Mouse (Mus musculus): ENCODE measurements at regions not wholly inside any gene's neighbourhood (a gene's known extent, or its start where the extent isn't known, plus 50 kb on each side); places are given as distances from the start of the nearest gene placed in this dataset.

DNA sequence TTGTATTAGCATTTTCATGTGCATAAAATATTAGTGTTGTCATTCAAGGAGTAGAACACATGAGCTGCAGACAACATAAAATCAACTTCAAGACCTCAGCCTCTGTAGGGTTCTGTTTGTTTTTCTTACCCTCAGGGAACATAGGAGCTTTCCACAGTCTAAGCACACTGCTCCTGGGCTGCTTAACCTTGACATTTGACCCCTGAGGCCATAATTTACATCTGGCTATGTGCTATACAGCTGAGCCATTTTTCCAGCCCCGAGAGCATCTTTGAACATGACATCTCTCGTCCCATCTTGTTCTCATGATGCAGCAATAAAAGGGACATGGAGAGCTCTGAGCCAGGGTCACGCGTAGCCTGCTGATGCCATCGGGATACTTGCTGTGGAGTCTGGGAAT lies 270.3 kb downstream of the Sox2 start:
- WGBS, result 80% methylated on average over 5 of the region's 5 CpGs
- no peak overlapping the region for H3K4me3 ChIP-seq
- H3K9me3 ChIP-seq, result no peaks in the 10 kb centered on the region
- H3K27ac ChIP-seq, result no peak overlapping the region
- H3K4me1 ChIP-seq (replicated peaks), result 0 out of 2 replicates have a peak, but pooled peaks cover 4% of the 10 kb centered on the region
- no peaks in the 10 kb centered on the region for H3K36me3 ChIP-seq
- H3K27me3 ChIP-seq (ENCODE audit: insufficient read depth, poor library complexity, severe bottlenecking), result no peaks in the 10 kb centered on the region
- DNase-seq (ENCODE audit: low spot score), result no peak

DNA sequence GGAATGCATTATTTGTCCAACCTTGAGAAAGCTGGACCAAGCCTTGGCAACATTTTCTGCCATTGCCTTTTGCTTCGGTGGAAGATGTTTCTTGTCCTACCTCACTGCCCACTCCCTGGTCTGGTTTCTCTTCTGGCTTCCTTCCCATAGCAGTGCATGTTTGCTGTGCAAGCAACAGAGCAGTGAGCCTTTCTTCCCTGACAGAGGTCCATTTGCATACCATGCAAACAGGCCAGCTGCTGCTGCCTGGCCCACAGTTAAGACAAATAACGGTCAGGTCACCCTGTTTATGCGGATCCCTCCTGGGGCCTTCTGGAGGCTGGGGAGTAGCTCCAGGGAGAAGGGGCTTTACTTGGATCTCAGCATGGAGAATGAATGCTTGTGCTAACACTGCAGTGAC lies 299.7 kb downstream of the Sox2 start:
- no peaks in the 10 kb centered on the region for H3K36me3 ChIP-seq
- H3K27ac ChIP-seq, result peak overlapping the region; percentile 72
- peak; percentile 35 for DNase-seq (ENCODE audit: low spot score)
- no peaks in the 10 kb centered on the region for H3K27me3 ChIP-seq (ENCODE audit: insufficient read depth, poor library complexity, severe bottlenecking)
- WGBS, result 26% methylated on average over 3 of the region's 3 CpGs
- no peaks in the 10 kb centered on the region for H3K9me3 ChIP-seq
- peaks cover 11% of the 10 kb centered on the region for H3K4me1 ChIP-seq (replicated peaks)
- no peak overlapping the region for H3K4me3 ChIP-seq

GRCm38 (mm10) chr3:34956183-34956582 lies 306.0 kb downstream of the Sox2 start:
- 72% methylated on average over 4 of the region's 4 CpGs for WGBS
- H3K27ac ChIP-seq, result no peak overlapping the region

DNA sequence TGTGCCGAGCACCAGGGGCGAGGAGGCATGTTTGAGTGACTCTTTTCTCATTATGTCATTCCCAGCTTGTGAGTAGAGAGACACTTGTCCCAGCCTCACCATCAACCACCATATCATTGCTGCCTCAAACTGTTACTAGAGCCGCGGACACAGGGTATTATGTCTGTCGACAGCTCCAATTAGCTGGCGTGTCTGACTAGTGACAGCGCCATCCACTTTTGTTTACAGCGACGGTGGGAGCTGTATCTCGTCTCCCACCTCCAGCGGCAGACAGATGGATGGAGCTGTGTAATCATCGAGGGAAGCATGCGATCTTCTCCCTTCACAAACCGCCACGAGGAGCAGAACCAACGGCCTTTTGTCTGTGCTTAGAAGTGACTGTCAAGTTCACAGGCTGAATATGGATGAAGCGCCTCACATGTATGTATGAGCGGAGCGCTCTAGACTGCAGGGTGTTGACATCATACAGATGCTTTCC lies 308.9 kb downstream of the Sox2 start:
- no peaks in the 10 kb centered on the region for H3K27me3 ChIP-seq (ENCODE audit: insufficient read depth, poor library complexity, severe bottlenecking)
- no peaks in the 10 kb centered on the region for H3K9me3 ChIP-seq
- H3K27ac ChIP-seq, result 0 out of 2 replicates have a peak overlapping the region, but pooled peaks have one; percentile 13
- no peaks in the 10 kb centered on the region for H3K36me3 ChIP-seq
- H3K4me3 ChIP-seq, result no peak overlapping the region
- 62% methylated on average over 19 of the region's 19 CpGs for WGBS
- peaks cover 18% of the 10 kb centered on the region for H3K4me1 ChIP-seq (replicated peaks)
- peak; percentile 52 for DNase-seq (ENCODE audit: low spot score)

More at GRCm38 (mm10) chr3:34956183-34956582, 306.0 kb downstream of the Sox2 start:
- DNase-seq (ENCODE audit: low spot score), result no peak
- no peaks in the 10 kb centered on the region for H3K36me3 ChIP-seq
- no peak overlapping the region for H3K4me3 ChIP-seq
- peaks cover 8% of the 10 kb centered on the region; the same call in 1 of the 2 replicates for H3K4me1 ChIP-seq (replicated peaks)
- H3K9me3 ChIP-seq, result no peaks in the 10 kb centered on the region
- no peaks in the 10 kb centered on the region for H3K27me3 ChIP-seq (ENCODE audit: insufficient read depth, poor library complexity, severe bottlenecking)

GRCm38 (mm10) chr3:34966442-34966841 lies 316.2 kb downstream of the Sox2 start:
- DNase-seq (ENCODE audit: low spot score), result peak; percentile 42
- 22% methylated on average over 6 of the region's 6 CpGs for WGBS
- H3K36me3 ChIP-seq, result no peaks in the 10 kb centered on the region

GRCm38 (mm10) chr3:34967911-34968310 lies 317.7 kb downstream of the Sox2 start:
- peaks cover 20% of the 10 kb centered on the region for H3K4me1 ChIP-seq (replicated peaks)
- no peak overlapping the region for H3K4me3 ChIP-seq
- DNase-seq (ENCODE audit: low spot score), result no peak
- H3K9me3 ChIP-seq, result no peaks in the 10 kb centered on the region
- H3K36me3 ChIP-seq, result no peaks in the 10 kb centered on the region
- no peak overlapping the region for H3K27ac ChIP-seq
- no peaks in the 10 kb centered on the region for H3K27me3 ChIP-seq (ENCODE audit: insufficient read depth, poor library complexity, severe bottlenecking)
- 89% methylated on average over 2 of the region's 2 CpGs for WGBS

More at GRCm38 (mm10) chr3:34966442-34966841, 316.2 kb downstream of the Sox2 start:
- Histone ChIP-seq H3K27me3 (ENCODE audit: insufficient read depth, poor library complexity, severe bottlenecking) (no peaks in the 10 kb centered on the region), H3K4me3 (no peak overlapping the region), H3K4me1 (replicated peaks) (peaks cover 26% of the 10 kb centered on the region), H3K9me3 (no peaks in the 10 kb centered on the region), H3K27ac (peak overlapping the region; percentile 76)

- no peak for DNase-seq (ENCODE audit: low spot score)
- no peaks in the 10 kb centered on the region for H3K27me3 ChIP-seq (ENCODE audit: insufficient read depth, poor library complexity, severe bottlenecking)
- peaks cover 8% of the 10 kb centered on the region for H3K4me1 ChIP-seq (replicated peaks)
- H3K27ac ChIP-seq, result no peak overlapping the region
- H3K9me3 ChIP-seq, result no peaks in the 10 kb centered on the region
- H3K4me3 ChIP-seq, result no peak overlapping the region
- 88% methylated on average over 4 of the region's 4 CpGs for WGBS
- H3K36me3 ChIP-seq, result no peaks in the 10 kb centered on the region
Measured at GRCm38 (mm10) chr3:34971536-34971935, 321.3 kb downstream of the Sox2 start.

GRCm38 (mm10) chr3:34974371-34974770 lies 324.2 kb downstream of the Sox2 start:
- H3K27me3 ChIP-seq (ENCODE audit: insufficient read depth, poor library complexity, severe bottlenecking), result no peaks in the 10 kb centered on the region
- H3K4me1 ChIP-seq (replicated peaks), result no peaks in the 10 kb centered on the region
- 79% methylated on average over 7 of the region's 7 CpGs for WGBS
- no peaks in the 10 kb centered on the region for H3K9me3 ChIP-seq
- no peaks in the 10 kb centered on the region for H3K36me3 ChIP-seq
- no peak overlapping the region for H3K27ac ChIP-seq
- DNase-seq (ENCODE audit: low spot score), result no peak
- H3K4me3 ChIP-seq, result no peak overlapping the region
